Mouse (Mus musculus): ENCODE measurements around the gene Zbtb11. TPM values are rescaled to one million over a fixed set of nuclear protein-coding genes. Genes with fewer than 3 reads are reported as not detected.
"Not testable (repeated sequence)": the region's sequence is repeated elsewhere in the genome, so short reads cannot be mapped to it uniquely, and the experiment has no call there.

Gene Zbtb11
- total RNA-seq (2022): 10 to 100 TPM in 2 of 4 experiments, 1 to 10 TPM in 2; 9.6 to 15.0 (median 10.2) TPM

GRCm38 (mm10) chr16:55973431-55974255 is at the start of gene Zbtb11:
Gene Zbtb11, plus strand, starts transcription at chr16:55973883.
- DNase-seq (ENCODE audit: low spot score in 2 of 2): peak; percentile 96 to 98

GRCm38 (mm10) chr16:55924010-55924409 is 49.7 kb upstream of the Zbtb11 start:
- DNase-seq (ENCODE audit: low spot score in 2 of 2): no peak

DNA sequence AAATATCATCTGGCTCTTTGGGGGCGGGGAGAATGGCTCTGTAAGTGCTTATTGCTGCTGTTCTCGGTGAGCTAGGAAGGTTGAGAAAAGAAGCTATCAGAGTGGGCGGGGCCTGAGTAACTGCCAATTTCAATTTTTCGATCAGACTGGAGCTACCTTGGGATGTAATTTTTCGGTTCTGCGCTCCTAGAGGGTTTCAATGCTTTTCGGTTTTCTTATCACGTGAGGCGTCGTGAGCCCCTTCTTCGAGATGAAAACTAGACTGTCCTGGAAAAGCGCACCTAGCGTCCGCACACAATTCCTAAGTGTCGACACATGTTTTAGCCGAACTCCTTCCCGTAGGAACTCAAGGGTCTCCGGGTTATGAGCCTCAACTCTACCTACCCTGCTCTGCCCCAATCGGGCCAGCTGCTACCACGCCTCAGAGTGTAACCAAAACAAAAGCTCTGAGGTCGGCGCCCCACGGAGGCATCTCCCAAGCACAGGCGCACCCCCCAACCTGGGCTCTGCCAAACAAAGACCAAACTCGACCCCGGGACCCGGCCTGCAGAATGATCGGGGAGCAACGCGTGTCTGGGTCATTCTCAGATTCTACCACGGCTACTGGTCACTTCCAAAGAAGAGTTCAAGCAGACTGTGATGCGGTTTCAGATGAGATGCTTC is 39.9 kb upstream of the Zbtb11 start:
- DNase-seq (ENCODE audit: low spot score in 2 of 2): peak; percentile 8 to 13

DNA sequence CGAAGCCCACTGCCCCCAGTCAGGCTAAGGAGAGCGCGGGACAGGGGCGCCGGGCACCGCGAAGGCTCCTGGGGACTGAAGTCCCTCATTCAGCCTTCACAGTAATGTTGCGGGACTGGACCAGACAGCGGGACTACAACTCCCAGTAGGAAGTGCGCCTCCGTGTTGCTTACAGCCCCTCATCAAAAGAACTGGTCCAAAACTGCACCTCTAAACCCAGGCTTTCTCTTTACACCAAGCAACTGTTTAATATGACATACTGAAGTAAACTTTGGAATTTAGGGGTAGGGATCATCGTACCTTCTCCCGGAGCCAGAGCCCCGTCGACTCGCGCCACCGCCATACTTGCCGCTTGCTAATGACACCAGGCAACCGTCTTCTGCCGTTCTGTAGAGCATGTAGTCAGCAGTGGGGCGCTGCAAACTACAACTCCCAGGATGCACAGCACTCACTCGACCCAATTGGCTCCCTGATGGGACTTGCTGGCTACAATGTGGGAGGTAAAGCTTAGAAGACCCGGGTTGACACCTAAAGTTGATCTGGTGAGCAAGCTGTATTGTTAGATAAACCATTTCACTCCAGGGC is 39.1 kb upstream of the Zbtb11 start, which contains the start of gene Cep97:
Gene Cep97, minus strand, starts transcription at position 403 of the 585 bp plus-strand sequence.
- DNase-seq (ENCODE audit: low spot score in 2 of 2): peak; percentile 84 to 85

GRCm38 (mm10) chr16:55938761-55939160 is 34.9 kb upstream of the Zbtb11 start:
- no peak for DNase-seq (ENCODE audit: low spot score in 2 of 2)

DNA sequence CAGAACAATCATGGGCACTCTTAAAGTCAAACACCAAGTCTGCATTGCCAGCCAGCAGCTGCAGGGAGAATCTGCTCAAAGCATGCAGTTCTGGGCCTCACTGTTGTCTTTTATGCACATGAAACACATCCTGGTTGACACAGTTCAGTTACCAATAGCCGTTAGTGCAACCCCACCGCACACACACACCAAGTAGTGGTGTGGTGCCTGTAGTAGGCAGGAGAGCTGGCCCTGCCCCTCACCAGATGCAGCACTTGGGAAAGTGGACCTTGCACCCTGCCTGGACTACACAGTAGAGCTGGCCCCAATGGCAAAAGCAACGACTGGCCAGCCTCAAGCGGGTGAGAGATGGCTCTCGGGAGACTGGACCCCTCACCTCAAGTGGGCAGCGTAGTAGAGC is 34.0 kb upstream of the Zbtb11 start:
- DNase-seq (ENCODE audit: low spot score in 2 of 2): no peak

DNA sequence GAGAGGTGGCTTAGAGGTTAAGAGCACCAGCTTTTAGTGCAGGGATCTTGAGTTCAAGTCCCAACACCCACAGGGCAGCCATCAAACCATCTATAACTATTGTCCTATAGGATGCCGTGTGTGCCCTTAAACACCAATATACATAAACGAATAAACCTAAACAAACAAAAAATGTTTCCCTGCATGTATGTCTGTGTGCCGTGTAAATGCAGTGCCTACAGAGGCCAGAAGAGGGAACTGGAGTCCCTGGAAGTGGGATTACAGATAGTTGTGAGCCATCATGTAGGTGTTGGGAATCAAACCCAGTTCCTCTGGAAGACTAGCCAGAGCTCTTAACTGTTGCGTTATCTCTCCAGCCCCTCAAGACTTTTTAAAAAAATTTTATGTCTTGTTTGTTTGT is 32.9 kb upstream of the Zbtb11 start:
- DNase-seq (ENCODE audit: low spot score in 2 of 2): no peak

DNA sequence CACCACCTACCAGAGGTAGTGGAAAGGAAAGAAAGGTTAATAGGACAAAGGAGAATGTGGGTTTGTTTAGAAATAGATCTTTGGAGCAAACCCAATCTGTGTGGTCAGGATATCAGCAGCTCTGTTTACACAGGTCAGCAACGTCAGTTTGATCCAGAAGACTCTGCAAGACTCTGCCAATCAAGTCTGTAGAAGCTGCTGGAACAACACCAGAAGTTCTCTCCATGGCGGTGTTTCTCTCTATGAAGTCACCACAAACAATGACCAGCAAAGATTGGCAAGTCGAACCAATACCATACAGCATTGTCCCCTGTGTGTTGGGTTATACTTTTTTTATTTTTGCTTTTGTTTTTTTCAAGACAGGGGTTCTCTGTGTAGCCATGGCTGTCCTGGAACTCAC is 26.4 kb upstream of the Zbtb11 start:
- no peak for DNase-seq (ENCODE audit: low spot score in 2 of 2)

- not testable (repeated sequence) for DNase-seq (ENCODE audit: low spot score in 2 of 2)
Measured at GRCm38 (mm10) chr16:55947876-55948410, 25.7 kb upstream of the Zbtb11 start.

GRCm38 (mm10) chr16:55948963-55949362 is 24.7 kb upstream of the Zbtb11 start:
- no peak for DNase-seq (ENCODE audit: low spot score in 2 of 2)

GRCm38 (mm10) chr16:55950462-55950861 is 23.2 kb upstream of the Zbtb11 start:
- no peak for DNase-seq (ENCODE audit: low spot score in 2 of 2)

DNA sequence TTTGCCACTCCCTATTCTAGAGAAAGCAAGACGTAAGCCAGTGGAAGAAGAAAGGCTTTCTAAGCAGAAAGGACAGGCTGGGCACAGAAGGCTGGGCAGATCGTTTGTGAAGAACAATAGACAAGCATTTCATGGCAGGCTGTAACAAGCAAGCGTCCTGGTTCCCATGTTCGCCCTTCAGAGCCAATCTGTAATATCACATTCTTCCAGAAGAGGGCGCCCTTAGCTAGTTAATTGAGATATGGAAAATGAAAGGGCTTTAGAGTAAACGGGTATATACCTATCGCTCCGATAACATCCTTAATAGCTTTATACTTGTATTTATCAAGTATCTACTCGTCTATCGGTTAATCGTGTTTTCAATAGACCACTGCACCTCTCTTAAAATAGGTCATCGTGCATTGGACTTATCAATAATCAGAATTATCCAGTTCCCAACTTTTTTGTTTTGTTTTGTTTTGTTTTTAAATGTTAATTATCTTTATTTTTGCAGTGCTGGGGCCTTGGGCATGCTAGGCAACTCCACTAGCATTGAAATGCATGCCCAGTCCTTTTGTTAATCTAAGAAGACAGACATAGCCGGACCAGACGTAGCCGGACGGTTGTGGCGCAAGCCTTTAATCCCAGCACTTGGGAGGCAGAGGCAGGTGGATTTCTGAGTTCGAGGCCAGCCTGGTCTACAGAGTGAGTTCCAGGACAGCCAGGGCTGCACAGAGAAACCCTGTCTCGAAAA is 22.6 kb upstream of the Zbtb11 start:
- DNase-seq (ENCODE audit: low spot score in 2 of 2): peak in 1 of 2 experiments; percentile 50

GRCm38 (mm10) chr16:55951679-55952327 is 21.9 kb upstream of the Zbtb11 start:
- no peak for DNase-seq (ENCODE audit: low spot score in 2 of 2)

DNA sequence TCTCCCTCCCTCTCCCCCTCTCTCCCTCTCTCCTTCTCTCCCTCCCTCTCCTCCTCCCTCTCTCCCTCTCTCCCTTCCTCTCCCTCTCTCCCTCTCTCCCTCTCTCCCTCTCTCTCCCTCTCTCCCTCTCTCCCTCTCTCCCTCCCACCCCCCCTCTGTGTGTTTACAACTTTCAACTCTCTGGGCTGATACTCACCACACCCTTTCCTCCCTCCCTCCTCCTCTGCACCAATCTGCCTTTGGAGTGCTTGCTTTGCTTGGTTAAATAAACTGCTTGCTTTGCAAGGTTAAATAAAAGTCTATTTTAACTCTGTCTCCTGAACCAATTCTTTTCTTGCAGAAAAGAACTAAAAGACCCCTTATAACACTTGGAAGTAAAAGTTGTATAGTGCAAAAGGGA is 20.9 kb upstream of the Zbtb11 start:
- DNase-seq (ENCODE audit: low spot score in 2 of 2): no peak

DNA sequence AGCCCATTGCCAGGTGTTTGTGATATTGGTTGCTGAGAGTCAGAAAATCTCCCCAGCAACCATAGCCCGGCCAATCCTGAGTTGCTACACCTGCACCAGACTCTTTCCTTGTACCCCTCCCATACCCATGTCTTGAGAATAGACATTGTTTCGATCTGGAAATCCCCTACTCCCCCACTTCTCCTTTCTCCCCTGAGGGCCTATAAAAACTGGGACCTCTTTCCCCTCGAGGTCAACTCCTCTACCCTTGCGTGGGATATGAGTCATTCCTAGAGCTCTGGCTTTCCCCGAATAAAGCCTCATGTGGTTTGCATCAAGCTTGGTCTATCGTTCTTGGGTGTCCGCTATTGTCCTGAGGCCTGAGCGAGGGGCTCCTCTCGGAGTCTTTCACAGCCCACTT is 19.5 kb upstream of the Zbtb11 start:
- DNase-seq (ENCODE audit: low spot score in 2 of 2): not testable (repeated sequence)

GRCm38 (mm10) chr16:55963068-55963467 is 10.6 kb upstream of the Zbtb11 start:
- DNase-seq (ENCODE audit: low spot score in 2 of 2): not testable (repeated sequence)

- DNase-seq (ENCODE audit: low spot score in 2 of 2): no peak
Measured at GRCm38 (mm10) chr16:55964126-55964949, 9.3 kb upstream of the Zbtb11 start.

DNA sequence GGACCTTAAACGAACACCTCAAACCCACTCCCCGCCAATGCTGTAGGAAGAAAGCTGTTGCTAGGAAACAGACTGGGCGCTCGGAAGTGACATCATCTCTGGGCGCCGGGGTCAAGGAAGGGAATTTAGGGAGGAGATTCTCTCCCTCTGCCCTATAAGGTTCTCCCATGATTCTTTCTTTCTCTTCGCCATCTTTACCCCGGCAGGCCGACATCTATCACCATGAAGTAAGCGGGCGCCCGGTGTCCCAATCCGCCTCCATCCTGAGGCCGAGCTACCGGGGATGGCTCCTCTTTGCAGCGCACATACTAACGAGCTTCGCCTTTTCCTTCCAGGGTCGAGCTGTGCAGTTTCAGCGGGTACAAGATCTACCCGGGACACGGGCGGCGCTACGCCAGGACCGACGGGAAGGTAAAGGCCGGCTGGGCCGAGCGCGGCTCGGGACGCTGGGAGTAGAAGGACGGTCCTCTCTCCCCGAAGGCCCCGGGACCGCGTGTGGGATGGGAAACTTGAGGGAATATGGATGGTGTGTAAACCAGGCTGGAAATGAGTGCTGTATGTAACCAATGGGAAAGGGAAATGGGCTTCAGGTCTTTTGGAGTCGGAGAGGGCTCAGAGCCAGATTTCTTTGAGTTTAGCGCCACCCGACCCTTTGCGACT is 7.3 kb upstream of the Zbtb11 start, which contains the start of gene Rpl24:
Gene Rpl24, plus strand, starts transcription at position 64 of the 660 bp plus-strand sequence.
- peak; percentile 81 to 83 for DNase-seq (ENCODE audit: low spot score in 2 of 2)

- DNase-seq (ENCODE audit: low spot score in 2 of 2): no peak
Measured at GRCm38 (mm10) chr16:55967221-55967620, 6.5 kb upstream of the Zbtb11 start.
